Mouse (Mus musculus): ENCODE results near the gene Tmem28. TPM values are rescaled to one million over a fixed set of nuclear protein-coding genes. Genes with fewer than 3 reads are reported as not detected.

Gene Tmem28
- polyA plus RNA-seq, 1 experiment from 2014 or later: 1.5 TPM

DNA sequence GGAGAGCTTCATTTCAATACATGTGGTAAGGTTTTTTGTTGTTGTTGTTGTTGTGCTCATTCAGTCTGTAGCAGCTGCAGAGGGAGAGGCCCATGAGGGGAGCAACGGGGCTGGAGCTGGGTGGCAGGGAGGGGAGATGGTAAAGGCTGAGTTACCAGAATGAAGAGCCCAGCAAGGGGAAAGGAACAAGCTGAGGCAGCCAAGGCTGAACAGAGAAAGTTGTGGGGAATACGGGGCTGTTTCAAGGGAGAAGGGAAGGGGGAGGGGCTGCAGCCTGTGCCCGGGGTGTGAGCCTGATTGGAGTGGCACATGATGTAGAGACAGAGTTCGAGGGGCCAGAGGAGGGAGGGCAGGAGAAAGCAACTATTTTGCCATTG is 53.1 kb downstream of the Tmem28 start:
- WGBS: 46% methylated on average over 4 of the region's 4 CpGs
- Histone ChIP-seq H3K9ac (no peak overlapping the region), H3K4me3 (no peak overlapping the region), H3K4me1 (replicated peaks) (no peaks in the 10 kb centered on the region), H3K27ac (replicated peaks) (no peak overlapping the region), H3K27me3 (peaks cover 9% of the 10 kb centered on the region; the same call in 1 of the 2 replicates), H3K4me2 (no peak overlapping the region), H3K9me3 (no peaks in the 10 kb centered on the region), H3K36me3 (no peaks in the 10 kb centered on the region)
- no peak for ATAC-seq (ENCODE audit: low read depth)

DNA sequence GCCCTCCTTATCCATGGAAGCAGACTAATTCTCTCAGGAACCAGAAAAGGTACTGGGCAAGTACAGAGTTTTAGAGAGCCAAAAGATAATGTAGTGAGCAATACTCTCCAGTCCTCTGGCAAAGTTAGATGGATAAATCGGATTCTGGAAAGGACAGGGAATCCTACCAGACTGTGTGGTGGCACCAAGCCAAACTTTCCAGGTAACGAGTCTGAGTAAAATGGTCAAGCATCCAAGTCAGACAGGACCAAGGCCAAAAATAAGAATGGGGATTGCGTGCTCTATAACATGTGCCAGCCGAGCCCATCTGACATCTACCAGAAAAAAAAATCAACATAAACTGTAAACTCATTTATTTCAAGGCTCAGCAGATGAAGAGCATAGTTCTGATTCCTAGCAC is 56.0 kb downstream of the Tmem28 start:
- Histone ChIP-seq H3K36me3 (no peaks in the 10 kb centered on the region), H3K4me2 (no peak overlapping the region), H3K4me1 (replicated peaks) (no peaks in the 10 kb centered on the region), H3K4me3 (no peak overlapping the region), H3K27ac (replicated peaks) (no peak overlapping the region), H3K27me3 (peaks cover 17% of the 10 kb centered on the region), H3K9me3 (no peaks in the 10 kb centered on the region), H3K9ac (no peak overlapping the region)
- ATAC-seq (ENCODE audit: low read depth): no peak
- 87% methylated on average over 4 of the region's 4 CpGs for WGBS

DNA sequence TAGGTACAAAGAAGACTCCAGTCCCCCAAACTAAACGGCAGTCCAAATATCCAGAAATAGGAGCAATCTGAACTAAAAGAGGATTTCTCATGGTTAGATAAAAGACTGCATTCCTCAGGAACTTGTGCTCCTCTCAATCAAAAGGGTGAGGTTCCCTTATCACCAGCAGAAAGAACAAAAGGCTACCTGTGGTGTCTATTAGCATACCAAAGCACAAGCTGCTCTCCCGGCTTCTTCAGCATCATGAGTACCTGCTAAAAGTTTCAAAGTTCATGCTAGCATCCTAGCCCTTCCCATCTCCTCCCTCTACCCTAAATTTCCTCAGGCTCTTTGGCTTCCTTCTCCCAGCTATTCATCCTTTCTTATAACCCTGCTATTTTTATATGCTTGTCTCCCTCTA is 62.6 kb downstream of the Tmem28 start:
- no peak overlapping the region for H3K9ac ChIP-seq
- H3K27me3 ChIP-seq: peaks cover 8% of the 10 kb centered on the region
- H3K4me3 ChIP-seq: no peak overlapping the region
- no peaks in the 10 kb centered on the region for H3K4me1 ChIP-seq (replicated peaks)
- H3K9me3 ChIP-seq: no peaks in the 10 kb centered on the region
- H3K4me2 ChIP-seq: no peak overlapping the region
- no peak for ATAC-seq (ENCODE audit: low read depth)
- no peak overlapping the region for H3K27ac ChIP-seq (replicated peaks)
- no peaks in the 10 kb centered on the region for H3K36me3 ChIP-seq
- 36% methylated on average over 2 of the region's 2 CpGs for WGBS

Other genes starting within 250 kb of the Tmem28 start
- gene Eda, start 154.6 kb downstream of the Tmem28 start, polyA plus RNA-seq (2015; fragmentation: Nextera tagmentation; extraction: Ambion mirVana): 1.8 and 1.9 TPM in 2 replicates

All from neural tube, embryonic 13.5 days (tissue).